In the genomic region with DNA sequence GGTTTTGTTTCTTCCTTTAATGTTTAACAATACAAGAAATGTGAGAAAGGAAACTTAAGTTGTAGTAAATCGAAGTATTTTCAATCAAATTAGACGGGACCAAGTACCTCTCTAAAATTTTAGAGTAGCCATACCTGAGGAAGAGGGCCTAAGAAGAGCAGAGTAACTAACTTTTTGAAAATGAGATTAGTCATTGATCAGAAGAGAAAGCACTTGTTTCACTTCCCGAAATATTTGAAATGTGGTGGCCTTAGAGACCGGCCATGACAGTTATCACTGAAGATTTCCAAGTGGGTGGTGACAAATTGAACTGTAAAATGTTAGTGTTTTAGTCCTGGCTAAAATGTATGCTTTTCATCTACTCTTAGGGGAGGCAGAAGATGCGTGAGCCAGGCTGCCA, we compare ENCODE assay signal across 8 mouse cellular contexts. TPM values are rescaled to one million over a fixed set of nuclear protein-coding genes. Genes with fewer than 3 reads are reported as not detected.
DNase-seq lines count a peak whose midpoint lies in the region; ATAC-seq lines count a peak whose summit lies in the region.

No protein-coding gene starts in this region.

- 37% methylated on average over 5 of the region's 5 CpGs for WGBS in heart, embryonic 12.5 days
- 43% methylated on average over 5 of the region's 5 CpGs for WGBS in embryonic facial prominence, embryonic 11.5 days
- 48% methylated on average over 5 of the region's 5 CpGs for WGBS in intestine, embryonic 14.5 days
- 34% methylated on average over 5 of the region's 5 CpGs for WGBS in midbrain, embryonic 13.5 days

- ATAC-seq in heart, embryonic 12.5 days (ENCODE audit: insufficient number of reproducible peaks, low FRiP score), result no peak
- no peak for ATAC-seq in embryonic facial prominence, embryonic 11.5 days (replicated peaks; ENCODE audit: insufficient number of reproducible peaks, low FRiP score, low TSS enrichment, low read depth)
- ATAC-seq in intestine, embryonic 14.5 days (replicated peaks; ENCODE audit: low FRiP score, low TSS enrichment, low read depth), result no peak
- no peak for ATAC-seq in midbrain, embryonic 13.5 days

- intact Hi-C loops in heart, postnatal 36 days (cut with DNase I), result no loop called here

- peak overlapping the region; percentile 83 for H3K27ac ChIP-seq in heart, embryonic 12.5 days (ENCODE audit: poor library complexity, severe bottlenecking)
- 0 out of 2 replicates have a peak overlapping the region, but pooled peaks have one; percentile 56 for H3K27ac ChIP-seq in embryonic facial prominence, embryonic 11.5 days (replicated peaks; ENCODE audit: low read depth, low read length)
- peak overlapping the region; percentile 66; the same call in 1 of the 2 replicates for H3K27ac ChIP-seq in intestine, embryonic 14.5 days (ENCODE audit: low read depth)
- H3K27ac ChIP-seq in midbrain, embryonic 13.5 days, result no peak overlapping the region

- H3K4me3 ChIP-seq in heart, embryonic 12.5 days, result peak overlapping the region; percentile 41
- no peak overlapping the region for H3K4me3 ChIP-seq in embryonic facial prominence, embryonic 11.5 days (ENCODE audit: low read depth, low read length)
- H3K4me3 ChIP-seq in intestine, embryonic 14.5 days (ENCODE audit: low read depth, low read length), result no peak overlapping the region
- H3K4me3 ChIP-seq in midbrain, embryonic 13.5 days (replicated peaks), result peak overlapping the region; percentile 34; the same call in 1 of the 2 replicates

- peak overlapping the region; percentile 69 for H3K9ac ChIP-seq in heart, embryonic 12.5 days
- H3K9ac ChIP-seq in embryonic facial prominence, embryonic 11.5 days (replicated peaks; ENCODE audit: low read length), result no peak overlapping the region; the same call in 1 of the 2 replicates
- H3K9ac ChIP-seq in intestine, embryonic 14.5 days (ENCODE audit: low read length), result no peak overlapping the region; the same call in 1 of the 2 replicates
- H3K9ac ChIP-seq in midbrain, embryonic 13.5 days (replicated peaks), result peak overlapping the region; percentile 53; the same call in 1 of the 2 replicates

- peaks cover 4% of the 10 kb centered on the region; the same call in 1 of the 2 replicates for H3K9me3 ChIP-seq in heart, embryonic 12.5 days (replicated peaks)
- H3K9me3 ChIP-seq in embryonic facial prominence, embryonic 11.5 days (replicated peaks; ENCODE audit: control insufficient read depth, low read length), result no peaks in the 10 kb centered on the region
- H3K9me3 ChIP-seq in intestine, embryonic 14.5 days (ENCODE audit: control insufficient read depth, low read length), result no peaks in the 10 kb centered on the region
- H3K9me3 ChIP-seq in midbrain, embryonic 13.5 days, result no peaks in the 10 kb centered on the region

- no peaks in the 10 kb centered on the region for H3K36me3 ChIP-seq in heart, embryonic 12.5 days
- no peaks in the 10 kb centered on the region for H3K36me3 ChIP-seq in embryonic facial prominence, embryonic 11.5 days (replicated peaks; ENCODE audit: control insufficient read depth, insufficient read depth, low read depth, low read length)
- H3K36me3 ChIP-seq in intestine, embryonic 14.5 days (ENCODE audit: control insufficient read depth, insufficient read depth, low read length), result no peaks in the 10 kb centered on the region
- no peaks in the 10 kb centered on the region for H3K36me3 ChIP-seq in midbrain, embryonic 13.5 days

- DNase-seq in heart, postnatal 36 days, result no peak
- DNase-seq in embryonic facial prominence, embryonic 11.5 days (ENCODE audit: low spot score), result no peak
- no peak for DNase-seq in intestine, embryonic 14.5 days (ENCODE audit: low spot score)
- no peak for DNase-seq in frontal cortex, postnatal 36 days (ENCODE audit: low spot score in 2 of 2)
- DNase-seq in adrenal gland, adult (ENCODE audit: inconsistent age in 2 of 2, low spot score in 1 of 2), result no peak
- DNase-seq in adrenal gland, postnatal 4 days (ENCODE audit: low spot score in 2 of 2), result no peak

- no peaks in the 10 kb centered on the region for H3K27me3 ChIP-seq in heart, embryonic 12.5 days (replicated peaks)
- H3K27me3 ChIP-seq in embryonic facial prominence, embryonic 11.5 days (ENCODE audit: control insufficient read depth, insufficient read depth, low read length), result no peaks in the 10 kb centered on the region
- H3K27me3 ChIP-seq in intestine, embryonic 14.5 days (replicated peaks; ENCODE audit: control insufficient read depth, insufficient read depth, low read length), result no peaks in the 10 kb centered on the region
- no peaks in the 10 kb centered on the region for H3K27me3 ChIP-seq in midbrain, embryonic 13.5 days

- peak overlapping the region; percentile 70 for H3K4me2 ChIP-seq in heart, embryonic 12.5 days
- peak overlapping the region; percentile 37; the same call in 1 of the 2 replicates for H3K4me2 ChIP-seq in embryonic facial prominence, embryonic 11.5 days (ENCODE audit: low read depth, low read length)
- H3K4me2 ChIP-seq in intestine, embryonic 14.5 days (ENCODE audit: low read length), result peak overlapping the region; percentile 61
- H3K4me2 ChIP-seq in midbrain, embryonic 13.5 days (replicated peaks), result peak overlapping the region; percentile 57

- peaks cover 11% of the 10 kb centered on the region for H3K4me1 ChIP-seq in heart, embryonic 12.5 days (replicated peaks)
- H3K4me1 ChIP-seq in embryonic facial prominence, embryonic 11.5 days (ENCODE audit: control insufficient read depth, insufficient read depth, low read length), result no peaks in the 10 kb centered on the region; the same call in 1 of the 2 replicates
- peaks cover 21% of the 10 kb centered on the region; the same call in 1 of the 2 replicates for H3K4me1 ChIP-seq in intestine, embryonic 14.5 days (replicated peaks; ENCODE audit: control insufficient read depth, insufficient read depth, low read length)
- peaks cover 27% of the 10 kb centered on the region for H3K4me1 ChIP-seq in midbrain, embryonic 13.5 days (replicated peaks)

RNA-seq across cellular contexts. Expression of a gene that starts 59.9 kb away (rescaled TPM):
- polyA plus RNA-seq in heart, embryonic 12.5 days (2016; fragmentation: Nextera tagmentation; extraction: Ambion mirVana), result 52.6 and 57.1 TPM in 2 replicates
- 10 to 100 TPM; 16.2 to 21.7 TPM for total RNA-seq in heart, postnatal 36 days (2021)
- 115 and 123 TPM in 2 replicates for polyA plus RNA-seq in embryonic facial prominence, embryonic 11.5 days (2014; fragmentation: Nextera tagmentation; extraction: Ambion mirVana)
- polyA plus RNA-seq in intestine, embryonic 14.5 days (2014; fragmentation: Nextera tagmentation; extraction: Ambion mirVana), result 40.7 and 44.2 TPM in 2 replicates
- 21.8 and 26.5 TPM in 2 replicates for polyA plus RNA-seq in midbrain, embryonic 13.5 days (2015; fragmentation: Nextera tagmentation; extraction: Ambion mirVana)
- 100 to 1,000 TPM; 117 to 123 TPM for total RNA-seq in adrenal gland, postnatal 4 days (2021)

Comparison
In these comparisons a context has a peak if more than half of its experiments do, and no peak if none do; other contexts are left out.
1. H3K4me3 ChIP-seq: peak in heart, embryonic 12.5 days (single experiment) and midbrain, embryonic 13.5 days (single experiment); none in embryonic facial prominence, embryonic 11.5 days (single experiment) and intestine, embryonic 14.5 days (single experiment).
2. H3K9ac ChIP-seq: peak in heart, embryonic 12.5 days (single experiment) and midbrain, embryonic 13.5 days (single experiment); none in embryonic facial prominence, embryonic 11.5 days (single experiment) and intestine, embryonic 14.5 days (single experiment).
3. Peak in every context shown above with its lines, with median percentiles within 50 percentile points of each other: H3K4me2 ChIP-seq.